Mouse (Mus musculus): ENCODE measurements at regions not wholly inside any gene's neighbourhood (a gene's known extent, or its start where the extent isn't known, plus 50 kb on each side); places are given as distances from the start of the nearest gene placed in this dataset.

- peaks cover 39% of the 10 kb centered on the region for H3K27me3 ChIP-seq (ENCODE audit: control insufficient read depth, insufficient read depth, low read length)
- no peak overlapping the region for H3K4me3 ChIP-seq (ENCODE audit: low read length)
- no peaks in the 10 kb centered on the region for H3K9me3 ChIP-seq (replicated peaks; ENCODE audit: control insufficient read depth, low read length)
- H3K4me2 ChIP-seq (ENCODE audit: low read depth, low read length): no peak overlapping the region
- no peak for ATAC-seq (replicated peaks; ENCODE audit: extremely low read depth, insufficient read depth, low FRiP score)
- H3K9ac ChIP-seq (ENCODE audit: low read length): no peak overlapping the region
- no peaks in the 10 kb centered on the region for H3K36me3 ChIP-seq (ENCODE audit: control insufficient read depth, insufficient read depth)
- WGBS: 46% methylated on average over 7 of the region's 7 CpGs
- no peaks in the 10 kb centered on the region for H3K4me1 ChIP-seq (ENCODE audit: control insufficient read depth, insufficient read depth, low read length)
- H3K27ac ChIP-seq (ENCODE audit: low read length): no peak overlapping the region
Measured at GRCm38 (mm10) chr7:133259143-133259542, 135.0 kb upstream of the Ctbp2 start.

DNA sequence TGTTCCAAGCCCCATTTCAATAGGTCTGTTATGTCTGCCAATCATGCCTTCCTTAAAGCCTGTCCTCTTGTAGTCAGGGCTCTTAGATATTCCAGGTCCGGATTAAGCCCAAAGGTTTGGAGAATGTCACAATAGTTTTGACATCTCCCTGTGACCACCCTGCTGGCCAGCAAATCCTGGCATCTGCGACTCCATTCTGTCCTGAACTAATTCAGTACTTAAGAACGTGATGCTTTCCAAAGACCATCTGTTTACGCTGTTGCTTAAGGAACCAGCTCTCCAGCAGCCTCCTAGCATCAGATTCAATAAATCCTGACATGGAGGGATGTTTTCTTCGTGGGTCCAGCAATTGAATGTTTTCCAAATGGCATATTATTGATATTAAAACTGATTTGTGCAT lies 132.7 kb upstream of the Ctbp2 start:
- ATAC-seq (replicated peaks; ENCODE audit: extremely low read depth, insufficient read depth, low FRiP score): no peak
- H3K9ac ChIP-seq (ENCODE audit: low read length): no peak overlapping the region
- H3K27me3 ChIP-seq (ENCODE audit: control insufficient read depth, insufficient read depth, low read length): peaks cover 26% of the 10 kb centered on the region
- H3K4me2 ChIP-seq (ENCODE audit: low read depth, low read length): no peak overlapping the region
- H3K27ac ChIP-seq (ENCODE audit: low read length): no peak overlapping the region
- no peaks in the 10 kb centered on the region for H3K4me1 ChIP-seq (ENCODE audit: control insufficient read depth, insufficient read depth, low read length)
- no peak overlapping the region for H3K4me3 ChIP-seq (ENCODE audit: low read length)
- 70% methylated on average over 5 of the region's 5 CpGs for WGBS
- no peaks in the 10 kb centered on the region for H3K36me3 ChIP-seq (ENCODE audit: control insufficient read depth, insufficient read depth)
- no peaks in the 10 kb centered on the region for H3K9me3 ChIP-seq (replicated peaks; ENCODE audit: control insufficient read depth, low read length)

DNA sequence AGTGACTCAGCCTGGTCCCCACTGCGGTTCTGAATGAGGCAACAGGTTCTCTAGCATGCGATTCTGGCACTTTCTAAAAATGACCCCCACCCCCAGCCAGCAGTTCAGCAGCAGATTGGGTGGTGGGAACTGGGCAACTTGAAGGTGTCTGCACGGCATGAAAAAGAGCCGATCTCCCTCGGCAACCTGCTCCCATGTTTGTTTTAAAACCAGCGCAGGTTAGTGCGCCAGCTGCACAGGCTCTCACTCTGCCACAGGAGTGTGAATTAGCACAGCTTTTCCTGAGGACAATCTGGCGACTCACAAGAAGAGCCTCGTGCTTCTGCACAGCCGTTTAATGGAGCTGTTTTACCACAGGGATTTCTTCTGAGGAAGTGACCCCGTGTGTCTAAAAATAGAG lies 120.4 kb upstream of the Ctbp2 start:
- ATAC-seq (replicated peaks; ENCODE audit: extremely low read depth, insufficient read depth, low FRiP score): no peak
- H3K27ac ChIP-seq (ENCODE audit: low read length): no peak overlapping the region
- H3K4me1 ChIP-seq (ENCODE audit: control insufficient read depth, insufficient read depth, low read length): no peaks in the 10 kb centered on the region
- no peak overlapping the region for H3K4me3 ChIP-seq (ENCODE audit: low read length)
- H3K4me2 ChIP-seq (ENCODE audit: low read depth, low read length): peak overlapping the region; percentile 26; the same call in 1 of the 2 replicates
- H3K9ac ChIP-seq (ENCODE audit: low read length): no peak overlapping the region
- H3K9me3 ChIP-seq (replicated peaks; ENCODE audit: control insufficient read depth, low read length): no peaks in the 10 kb centered on the region
- H3K36me3 ChIP-seq (ENCODE audit: control insufficient read depth, insufficient read depth): no peaks in the 10 kb centered on the region
- 38% methylated on average over 11 of the region's 11 CpGs for WGBS
- H3K27me3 ChIP-seq (ENCODE audit: control insufficient read depth, insufficient read depth, low read length): peaks cover 9% of the 10 kb centered on the region; the same call in 1 of the 2 replicates

DNA sequence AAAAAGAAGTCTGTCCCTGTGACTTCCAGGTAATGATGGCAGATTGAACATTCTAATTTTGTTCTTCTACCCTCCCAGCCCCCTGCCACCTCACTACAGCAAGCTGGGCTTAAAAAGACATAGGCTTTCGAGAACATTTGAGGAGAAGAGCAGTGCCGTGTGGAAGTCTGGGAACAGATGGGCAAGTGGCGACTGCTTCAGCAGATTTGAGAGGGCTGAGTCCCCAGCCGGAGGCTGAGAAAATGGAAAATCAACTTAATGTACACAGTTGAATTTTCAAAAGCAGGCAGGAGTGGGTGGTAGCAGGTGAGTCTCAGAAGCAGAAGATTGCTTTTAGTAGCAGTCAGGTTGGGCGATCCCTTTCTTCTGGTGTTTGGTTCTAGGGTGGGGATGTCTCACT lies 110.2 kb upstream of the Ctbp2 start:
- Histone ChIP-seq H3K4me3 (ENCODE audit: low read length) (no peak overlapping the region), H3K4me2 (ENCODE audit: low read depth, low read length) (no peak overlapping the region), H3K27ac (ENCODE audit: low read length) (no peak overlapping the region), H3K27me3 (ENCODE audit: control insufficient read depth, insufficient read depth, low read length) (no peaks in the 10 kb centered on the region), H3K9me3 (replicated peaks; ENCODE audit: control insufficient read depth, low read length) (no peaks in the 10 kb centered on the region), H3K4me1 (ENCODE audit: control insufficient read depth, insufficient read depth, low read length) (no peaks in the 10 kb centered on the region), H3K9ac (ENCODE audit: low read length) (no peak overlapping the region), H3K36me3 (ENCODE audit: control insufficient read depth, insufficient read depth) (no peaks in the 10 kb centered on the region)
- WGBS: 74% methylated on average over 5 of the region's 5 CpGs
- ATAC-seq (replicated peaks; ENCODE audit: extremely low read depth, insufficient read depth, low FRiP score): no peak

GRCm38 (mm10) chr7:133232889-133233441 lies 108.8 kb upstream of the Ctbp2 start:
- 81% methylated on average over 10 of the region's 10 CpGs for WGBS
- Histone ChIP-seq H3K4me1 (ENCODE audit: control insufficient read depth, insufficient read depth, low read length) (no peaks in the 10 kb centered on the region), H3K36me3 (ENCODE audit: control insufficient read depth, insufficient read depth) (no peaks in the 10 kb centered on the region), H3K27me3 (ENCODE audit: control insufficient read depth, insufficient read depth, low read length) (no peaks in the 10 kb centered on the region), H3K9ac (ENCODE audit: low read length) (no peak overlapping the region), H3K4me2 (ENCODE audit: low read depth, low read length) (no peak overlapping the region), H3K27ac (ENCODE audit: low read length) (no peak overlapping the region), H3K9me3 (replicated peaks; ENCODE audit: control insufficient read depth, low read length) (no peaks in the 10 kb centered on the region), H3K4me3 (ENCODE audit: low read length) (no peak overlapping the region)
- ATAC-seq (replicated peaks; ENCODE audit: extremely low read depth, insufficient read depth, low FRiP score): no peak

DNA sequence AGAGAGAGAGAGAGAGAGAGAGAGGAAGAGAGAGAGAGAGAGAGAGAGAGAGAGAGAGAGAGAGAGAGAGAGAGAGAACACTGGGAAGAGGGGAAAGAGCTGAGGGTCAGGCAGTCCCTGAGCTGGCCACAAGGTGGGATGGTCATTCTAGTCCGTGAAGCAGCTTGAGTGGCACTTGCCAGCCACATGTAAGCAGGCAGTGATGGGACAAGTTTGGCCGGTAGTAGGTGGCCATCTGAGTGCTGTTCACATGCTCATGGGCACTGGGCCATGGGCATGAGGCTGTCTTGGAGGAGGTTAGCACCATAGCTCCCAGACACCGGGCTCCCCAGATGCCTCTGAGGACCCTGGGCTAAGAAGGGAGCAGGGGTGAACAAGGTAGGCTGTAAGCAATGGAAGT lies 106.7 kb upstream of the Ctbp2 start:
- H3K4me2 ChIP-seq (ENCODE audit: low read depth, low read length): no peak overlapping the region
- no peak for ATAC-seq (replicated peaks; ENCODE audit: extremely low read depth, insufficient read depth, low FRiP score)
- H3K4me3 ChIP-seq (ENCODE audit: low read length): no peak overlapping the region
- no peaks in the 10 kb centered on the region for H3K4me1 ChIP-seq (ENCODE audit: control insufficient read depth, insufficient read depth, low read length)
- no peak overlapping the region for H3K27ac ChIP-seq (ENCODE audit: low read length)
- H3K27me3 ChIP-seq (ENCODE audit: control insufficient read depth, insufficient read depth, low read length): no peaks in the 10 kb centered on the region
- WGBS: 61% methylated on average over 3 of the region's 3 CpGs
- H3K9ac ChIP-seq (ENCODE audit: low read length): no peak overlapping the region
- H3K9me3 ChIP-seq (replicated peaks; ENCODE audit: control insufficient read depth, low read length): no peaks in the 10 kb centered on the region
- H3K36me3 ChIP-seq (ENCODE audit: control insufficient read depth, insufficient read depth): no peaks in the 10 kb centered on the region

DNA sequence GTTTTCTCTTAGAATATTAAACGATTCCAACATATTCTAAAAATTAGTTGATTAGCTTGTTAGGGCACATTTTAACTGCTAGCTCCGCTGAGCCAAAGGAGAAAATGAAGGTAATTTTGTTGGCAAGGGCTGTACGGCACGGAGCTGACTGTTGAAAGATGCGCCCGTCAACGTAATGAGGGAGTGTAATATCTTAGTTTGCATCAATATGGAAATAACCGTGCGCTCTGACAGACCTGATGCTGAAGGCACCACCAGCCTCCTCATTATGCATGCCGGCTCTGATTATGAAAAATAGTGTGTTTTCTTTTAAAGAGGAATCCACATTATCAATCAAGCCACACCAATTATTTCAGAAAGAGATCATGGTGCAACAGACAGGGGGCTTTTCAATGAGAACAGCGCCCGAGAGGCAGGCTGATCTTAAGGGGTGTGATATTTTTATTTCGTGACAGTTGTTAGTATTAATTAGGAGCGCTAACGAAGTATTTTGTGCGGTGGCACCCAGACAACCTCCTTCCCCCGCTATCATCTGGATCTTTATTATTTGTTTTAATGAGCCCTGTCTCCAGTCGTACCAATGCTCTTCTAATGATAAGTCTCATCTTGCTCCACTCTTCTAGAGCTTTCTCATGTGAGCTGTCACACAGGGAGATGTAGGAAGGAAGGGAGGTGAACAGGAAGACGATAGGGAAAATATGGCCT lies 99.9 kb upstream of the Ctbp2 start:
- Histone ChIP-seq H3K27me3 (ENCODE audit: control insufficient read depth, insufficient read depth, low read length) (no peaks in the 10 kb centered on the region), H3K36me3 (ENCODE audit: control insufficient read depth, insufficient read depth) (no peaks in the 10 kb centered on the region), H3K9me3 (replicated peaks; ENCODE audit: control insufficient read depth, low read length) (no peaks in the 10 kb centered on the region), H3K27ac (ENCODE audit: low read length) (no peak overlapping the region), H3K4me3 (ENCODE audit: low read length) (no peak overlapping the region), H3K4me2 (ENCODE audit: low read depth, low read length) (no peak overlapping the region), H3K4me1 (ENCODE audit: control insufficient read depth, insufficient read depth, low read length) (no peaks in the 10 kb centered on the region), H3K9ac (ENCODE audit: low read length) (no peak overlapping the region)
- no peak for ATAC-seq (replicated peaks; ENCODE audit: extremely low read depth, insufficient read depth, low FRiP score)
- 84% methylated on average over 19 of the region's 19 CpGs for WGBS

DNA sequence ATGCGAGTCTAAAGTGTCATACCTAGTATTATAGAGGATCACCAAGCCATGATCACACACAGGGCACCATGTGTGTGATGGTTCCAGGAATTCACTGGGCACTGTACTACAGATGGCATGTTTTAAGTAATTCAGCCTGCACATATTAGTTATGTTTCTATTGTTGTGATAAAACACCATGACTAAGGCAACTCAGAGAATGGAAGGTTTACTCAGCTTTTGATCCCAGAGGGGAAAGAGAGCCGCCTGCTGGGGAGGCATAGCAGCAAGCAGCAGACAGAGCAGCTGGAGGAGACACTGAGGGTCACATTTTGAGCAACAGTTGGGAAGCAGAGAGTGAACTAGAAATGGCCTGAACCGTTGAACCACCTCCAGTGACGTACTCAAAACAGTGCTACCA lies 88.2 kb upstream of the Ctbp2 start:
- Histone ChIP-seq H3K9ac (ENCODE audit: low read length) (no peak overlapping the region), H3K27me3 (ENCODE audit: control insufficient read depth, insufficient read depth, low read length) (no peaks in the 10 kb centered on the region), H3K4me3 (ENCODE audit: low read length) (no peak overlapping the region), H3K27ac (ENCODE audit: low read length) (no peak overlapping the region), H3K4me1 (ENCODE audit: control insufficient read depth, insufficient read depth, low read length) (no peaks in the 10 kb centered on the region), H3K9me3 (replicated peaks; ENCODE audit: control insufficient read depth, low read length) (no peaks in the 10 kb centered on the region), H3K36me3 (ENCODE audit: control insufficient read depth, insufficient read depth) (no peaks in the 10 kb centered on the region), H3K4me2 (ENCODE audit: low read depth, low read length) (no peak overlapping the region)
- 69% methylated on average over 4 of the region's 4 CpGs for WGBS
- ATAC-seq (replicated peaks; ENCODE audit: extremely low read depth, insufficient read depth, low FRiP score): no peak

GRCm38 (mm10) chr7:133205704-133206103 lies 81.5 kb upstream of the Ctbp2 start:
- 6% methylated on average over 7 of the region's 7 CpGs for WGBS
- Histone ChIP-seq H3K4me3 (ENCODE audit: low read length) (no peak overlapping the region), H3K4me1 (ENCODE audit: control insufficient read depth, insufficient read depth, low read length) (peaks cover 7% of the 10 kb centered on the region)

More at GRCm38 (mm10) chr7:133205704-133206103, 81.5 kb upstream of the Ctbp2 start:
- no peak overlapping the region for H3K27ac ChIP-seq (ENCODE audit: low read length)
- no peaks in the 10 kb centered on the region for H3K27me3 ChIP-seq (ENCODE audit: control insufficient read depth, insufficient read depth, low read length)
- no peaks in the 10 kb centered on the region for H3K9me3 ChIP-seq (replicated peaks; ENCODE audit: control insufficient read depth, low read length)
- no peak overlapping the region for H3K9ac ChIP-seq (ENCODE audit: low read length)
- H3K36me3 ChIP-seq (ENCODE audit: control insufficient read depth, insufficient read depth): no peaks in the 10 kb centered on the region
- H3K4me2 ChIP-seq (ENCODE audit: low read depth, low read length): peak overlapping the region; percentile 30
- ATAC-seq (replicated peaks; ENCODE audit: extremely low read depth, insufficient read depth, low FRiP score): no peak

Data from heart, embryonic 16.5 days (tissue).